Mouse (Mus musculus): ENCODE results near the gene Oas1e. TPM values are rescaled to one million over a fixed set of nuclear protein-coding genes. Genes with fewer than 3 reads are reported as not detected.

Oas1e gene
- total and polyA plus RNA-seq, 3 experiments, result not detected

GRCm38 (mm10) chr5:120752786-120753185 is 42.5 kb downstream of the Oas1e start:
- Histone ChIP-seq H3K36me3 (replicated peaks in 1 of 2; ENCODE audit: control insufficient read depth in 1 of 2, insufficient read depth in 1 of 2, low read length in 1 of 2) (no peaks in the 10 kb centered on the region), H3K4me2 (ENCODE audit: insufficient read depth, low read depth, poor library complexity, severe bottlenecking) (no peak overlapping the region), H3K9me3 (replicated peaks; ENCODE audit: low read length) (peaks cover 4% of the 10 kb centered on the region), H3K27me3 (replicated peaks) (peaks cover 43% of the 10 kb centered on the region), H3K4me3 (replicated peaks in 1 of 3; ENCODE audit: low read depth in 2 of 3, low read length in 2 of 3, poor library complexity in 1 of 3) (no peak overlapping the region), H3K27ac (ENCODE audit: insufficient read depth, low read depth) (no peak overlapping the region), H3K79me2 (replicated peaks; ENCODE audit: control insufficient read depth, extremely low read depth, insufficient read depth, poor library complexity, severe bottlenecking) (no peaks in the 10 kb centered on the region), H3K9ac (ENCODE audit: insufficient read depth, low read depth) (no peak overlapping the region), H3K4me1 (ENCODE audit: control insufficient read depth in 1 of 2, insufficient read depth in 2 of 2) (peaks cover 4 to 11% of the 10 kb centered on the region in 2 experiments; a peak in 3 of 4 replicates)
- TF ChIP-seq SIN3A (IDR thresholded peaks at IDR 0.05; ENCODE audit: low read length), result no peak
- no peak for TF ChIP-seq USF2 (conservative IDR thresholded peaks at IDR 0.05; ENCODE audit: low read depth, low read length)
- TF ChIP-seq CHD1 (IDR thresholded peaks at IDR 0.05; ENCODE audit: low read depth, low read length), result no peak
- TF ChIP-seq POLR2AphosphoS2 (IDR thresholded peaks at IDR 0.05; ENCODE audit: low read depth, low read length), result no peak
- TF ChIP-seq PAX5 (IDR thresholded peaks at IDR 0.05; ENCODE audit: low read length), result no peak
- TF ChIP-seq ELF1 (IDR thresholded peaks at IDR 0.05; ENCODE audit: low read depth, low read length), result no peak
- TF ChIP-seq MAZ (IDR thresholded peaks at IDR 0.05; ENCODE audit: low read depth, low read length), result no peak
- TF ChIP-seq EP300 (IDR thresholded peaks at IDR 0.05; ENCODE audit: low read length), result no peak
- TF ChIP-seq POLR2A (IDR thresholded peaks at IDR 0.05; ENCODE audit: low read depth, low read length), result no peak
- TF ChIP-seq USF1 (IDR thresholded peaks at IDR 0.05; ENCODE audit: low read depth, low read length), result no peak
- TF ChIP-seq ZKSCAN1 (IDR thresholded peaks at IDR 0.05; ENCODE audit: borderline replicate concordance, low read depth, low read length), result no peak
- TF ChIP-seq CTCF (conservative IDR thresholded peaks at IDR 0.05 in 1 of 2, IDR thresholded peaks at IDR 0.05 in 1 of 2; ENCODE audit: low read depth in 2 of 2, low read length in 2 of 2), result no peak
- TF ChIP-seq NRF1 (IDR thresholded peaks at IDR 0.05; ENCODE audit: low read depth, low read length), result no peak
- TF ChIP-seq MAX (IDR thresholded peaks at IDR 0.05; ENCODE audit: low read length), result no peak
- no peak for TF ChIP-seq MYC (IDR thresholded peaks at IDR 0.05; ENCODE audit: low read depth, low read length)
- TF ChIP-seq IRF4 (IDR thresholded peaks at IDR 0.05; ENCODE audit: low read depth, low read length), result no peak
- no peak for TF ChIP-seq JUN (IDR thresholded peaks at IDR 0.05; ENCODE audit: insufficient read depth, low read depth, low read length)
- DNase-seq (ENCODE audit: extremely low read depth), result no peak
- in situ Hi-C loops (cut with MboI; ENCODE audit: low pct_ligation_motif_present, low pct_unique_long_range_greater_than_20kb, low sequenced_read_pairs), result no loop called here
- dilution Hi-C loops (cut with MboI; ENCODE audit: extremely low pct_ligation_motif_present, extremely low pct_unique_long_range_greater_than_20kb, low sequenced_read_pairs), result no loop called here

GRCm38 (mm10) chr5:120751206-120751605 is 44.1 kb downstream of the Oas1e start:
- TF ChIP-seq ZKSCAN1 (IDR thresholded peaks at IDR 0.05; ENCODE audit: borderline replicate concordance, low read depth, low read length), result no peak
- TF ChIP-seq BHLHE40 (IDR thresholded peaks at IDR 0.05; ENCODE audit: low read depth, low read length), result no peak
- no peak for TF ChIP-seq NRF1 (IDR thresholded peaks at IDR 0.05; ENCODE audit: low read depth, low read length)
- no peak for TF ChIP-seq MXI1 (IDR thresholded peaks at IDR 0.05; ENCODE audit: low read depth, low read length)
- no peak for TF ChIP-seq ZMIZ1 (IDR thresholded peaks at IDR 0.05; ENCODE audit: low read depth, low read length)
- no peak for TF ChIP-seq SMC3 (IDR thresholded peaks at IDR 0.05; ENCODE audit: low read depth, low read length)
- no peak for TF ChIP-seq CHD2 (IDR thresholded peaks at IDR 0.05; ENCODE audit: low read length)
- no peak for TF ChIP-seq POLR2AphosphoS2 (IDR thresholded peaks at IDR 0.05; ENCODE audit: low read depth, low read length)
- no peak for TF ChIP-seq IRF4 (IDR thresholded peaks at IDR 0.05; ENCODE audit: low read depth, low read length)
- no peak for TF ChIP-seq UBTF (IDR thresholded peaks at IDR 0.05; ENCODE audit: low read depth, low read length)
- no peak for TF ChIP-seq MYC (IDR thresholded peaks at IDR 0.05; ENCODE audit: low read depth, low read length)
- TF ChIP-seq E2F4 (IDR thresholded peaks at IDR 0.05; ENCODE audit: insufficient replicate concordance, low read depth, low read length), result no peak
- TF ChIP-seq JUND (conservative IDR thresholded peaks at IDR 0.05; ENCODE audit: low read depth, low read length), result no peak
- no peak for TF ChIP-seq CTCF (conservative IDR thresholded peaks at IDR 0.05 in 1 of 2, IDR thresholded peaks at IDR 0.05 in 1 of 2; ENCODE audit: low read depth in 2 of 2, low read length in 2 of 2)
- no peak for TF ChIP-seq ELF1 (IDR thresholded peaks at IDR 0.05; ENCODE audit: low read depth, low read length)
- TF ChIP-seq TBP (conservative IDR thresholded peaks at IDR 0.05; ENCODE audit: low read depth, low read length), result no peak
- TF ChIP-seq GABPA (IDR thresholded peaks at IDR 0.05; ENCODE audit: insufficient replicate concordance, low read depth, low read length), result no peak
- Histone ChIP-seq H3K4me3 (replicated peaks in 1 of 3; ENCODE audit: low read depth in 2 of 3, low read length in 2 of 3, poor library complexity in 1 of 3) (no peak overlapping the region), H3K27me3 (replicated peaks) (peaks cover 44% of the 10 kb centered on the region), H3K9ac (ENCODE audit: insufficient read depth, low read depth) (no peak overlapping the region), H3K4me2 (ENCODE audit: insufficient read depth, low read depth, poor library complexity, severe bottlenecking) (no peak overlapping the region), H3K79me2 (replicated peaks; ENCODE audit: control insufficient read depth, extremely low read depth, insufficient read depth, poor library complexity, severe bottlenecking) (no peaks in the 10 kb centered on the region), H3K27ac (ENCODE audit: insufficient read depth, low read depth) (no peak overlapping the region), H3K4me1 (ENCODE audit: control insufficient read depth in 1 of 2, insufficient read depth in 2 of 2) (peaks cover 4 to 6% of the 10 kb centered on the region in 2 experiments; a peak in 3 of 4 replicates), H3K36me3 (replicated peaks in 1 of 2; ENCODE audit: control insufficient read depth in 1 of 2, insufficient read depth in 1 of 2, low read length in 1 of 2) (no peaks in the 10 kb centered on the region), H3K9me3 (replicated peaks; ENCODE audit: low read length) (no peaks in the 10 kb centered on the region)
- no peak for DNase-seq (ENCODE audit: extremely low read depth)
- dilution Hi-C loops (cut with MboI; ENCODE audit: extremely low pct_ligation_motif_present, extremely low pct_unique_long_range_greater_than_20kb, low sequenced_read_pairs), result no loop called here
- in situ Hi-C loops (cut with MboI; ENCODE audit: low pct_ligation_motif_present, low pct_unique_long_range_greater_than_20kb, low sequenced_read_pairs), result no loop called here
